Mouse (Mus musculus): ENCODE measurements around the gene Malrd1. TPM values are rescaled to one million over a fixed set of nuclear protein-coding genes. Genes with fewer than 3 reads are reported as not detected.

The Malrd1 gene
- polyA plus RNA-seq, 1 experiment from 2014 or later, result 1.8 TPM

- 62% methylated on average over 3 of the region's 3 CpGs for WGBS
Observed at GRCm38 (mm10) chr2:16110696-16111095, 584.4 kb downstream of the Malrd1 start.

GRCm38 (mm10) chr2:16113333-16113732, 587.1 kb downstream of the Malrd1 start:
- no peak for TF ChIP-seq CTCF (IDR thresholded peaks at IDR 0.05; ENCODE audit: low read depth)
- H3K4me2 ChIP-seq (replicated peaks; ENCODE audit: low read depth), result no peak overlapping the region
- 76% methylated on average over 2 of the region's 2 CpGs for WGBS

More at GRCm38 (mm10) chr2:16110696-16111095, 584.4 kb downstream of the Malrd1 start:
- Histone ChIP-seq H3K36me3 (ENCODE audit: control insufficient read depth, insufficient read depth) (no peaks in the 10 kb centered on the region), H3K4me1 (replicated peaks; ENCODE audit: control insufficient read depth, insufficient read depth, low read length) (no peaks in the 10 kb centered on the region), H3K9me3 (ENCODE audit: control insufficient read depth) (no peaks in the 10 kb centered on the region), H3K27me3 (replicated peaks; ENCODE audit: control insufficient read depth, insufficient read depth, low read length) (no peaks in the 10 kb centered on the region), H3K4me3 (ENCODE audit: low read depth, low read length) (no peak overlapping the region), H3K27ac (ENCODE audit: low read depth, low read length) (no peak overlapping the region), H3K4me2 (replicated peaks; ENCODE audit: low read depth) (no peak overlapping the region), H3K9ac (ENCODE audit: low read depth, low read length) (no peak overlapping the region)
- TF ChIP-seq CTCF (IDR thresholded peaks at IDR 0.05; ENCODE audit: low read depth), result no peak
- no peak for ATAC-seq

GRCm38 (mm10) chr2:16147999-16148398, 621.7 kb downstream of the Malrd1 start:
- ATAC-seq, result no peak
- WGBS, result 58% methylated on average over 1 of the region's 1 CpGs
- no peak for TF ChIP-seq CTCF (IDR thresholded peaks at IDR 0.05; ENCODE audit: low read depth)

More at GRCm38 (mm10) chr2:16113333-16113732, 587.1 kb downstream of the Malrd1 start:
- Histone ChIP-seq H3K4me3 (ENCODE audit: low read depth, low read length) (no peak overlapping the region), H3K27me3 (replicated peaks; ENCODE audit: control insufficient read depth, insufficient read depth, low read length) (no peaks in the 10 kb centered on the region), H3K9me3 (ENCODE audit: control insufficient read depth) (no peaks in the 10 kb centered on the region), H3K9ac (ENCODE audit: low read depth, low read length) (no peak overlapping the region), H3K4me1 (replicated peaks; ENCODE audit: control insufficient read depth, insufficient read depth, low read length) (no peaks in the 10 kb centered on the region), H3K27ac (ENCODE audit: low read depth, low read length) (no peak overlapping the region), H3K36me3 (ENCODE audit: control insufficient read depth, insufficient read depth) (no peaks in the 10 kb centered on the region)
- ATAC-seq, result no peak

GRCm38 (mm10) chr2:16152623-16153022, 626.3 kb downstream of the Malrd1 start:
- no peaks in the 10 kb centered on the region for H3K36me3 ChIP-seq (ENCODE audit: control insufficient read depth, insufficient read depth)
- no peak for ATAC-seq

More at GRCm38 (mm10) chr2:16147999-16148398, 621.7 kb downstream of the Malrd1 start:
- Histone ChIP-seq H3K36me3 (ENCODE audit: control insufficient read depth, insufficient read depth) (no peaks in the 10 kb centered on the region), H3K4me3 (ENCODE audit: low read depth, low read length) (no peak overlapping the region), H3K9ac (ENCODE audit: low read depth, low read length) (no peak overlapping the region), H3K4me2 (replicated peaks; ENCODE audit: low read depth) (no peak overlapping the region), H3K27me3 (replicated peaks; ENCODE audit: control insufficient read depth, insufficient read depth, low read length) (no peaks in the 10 kb centered on the region), H3K27ac (ENCODE audit: low read depth, low read length) (no peak overlapping the region), H3K4me1 (replicated peaks; ENCODE audit: control insufficient read depth, insufficient read depth, low read length) (no peaks in the 10 kb centered on the region), H3K9me3 (ENCODE audit: control insufficient read depth) (no peaks in the 10 kb centered on the region)

GRCm38 (mm10) chr2:16163246-16163989, 637.1 kb downstream of the Malrd1 start:
- H3K4me1 ChIP-seq (replicated peaks; ENCODE audit: control insufficient read depth, insufficient read depth, low read length), result no peaks in the 10 kb centered on the region
- no peak overlapping the region for H3K4me2 ChIP-seq (replicated peaks; ENCODE audit: low read depth)
- 74% methylated on average over 5 of the region's 5 CpGs for WGBS
- H3K4me3 ChIP-seq (ENCODE audit: low read depth, low read length), result no peak overlapping the region
- H3K27ac ChIP-seq (ENCODE audit: low read depth, low read length), result no peak overlapping the region
- no peak for ATAC-seq
- no peak overlapping the region for H3K9ac ChIP-seq (ENCODE audit: low read depth, low read length)
- H3K27me3 ChIP-seq (replicated peaks; ENCODE audit: control insufficient read depth, insufficient read depth, low read length), result no peaks in the 10 kb centered on the region
- no peak for TF ChIP-seq CTCF (IDR thresholded peaks at IDR 0.05; ENCODE audit: low read depth)
- H3K9me3 ChIP-seq (ENCODE audit: control insufficient read depth), result no peaks in the 10 kb centered on the region
- H3K36me3 ChIP-seq (ENCODE audit: control insufficient read depth, insufficient read depth), result no peaks in the 10 kb centered on the region

More at GRCm38 (mm10) chr2:16152623-16153022, 626.3 kb downstream of the Malrd1 start:
- Histone ChIP-seq H3K27ac (ENCODE audit: low read depth, low read length) (no peak overlapping the region), H3K27me3 (replicated peaks; ENCODE audit: control insufficient read depth, insufficient read depth, low read length) (no peaks in the 10 kb centered on the region), H3K9me3 (ENCODE audit: control insufficient read depth) (no peaks in the 10 kb centered on the region), H3K9ac (ENCODE audit: low read depth, low read length) (no peak overlapping the region), H3K4me3 (ENCODE audit: low read depth, low read length) (no peak overlapping the region), H3K4me2 (replicated peaks; ENCODE audit: low read depth) (no peak overlapping the region), H3K4me1 (replicated peaks; ENCODE audit: control insufficient read depth, insufficient read depth, low read length) (no peaks in the 10 kb centered on the region)
- no peak for TF ChIP-seq CTCF (IDR thresholded peaks at IDR 0.05; ENCODE audit: low read depth)

- Histone ChIP-seq H3K4me1 (replicated peaks; ENCODE audit: control insufficient read depth, insufficient read depth, low read length) (no peaks in the 10 kb centered on the region), H3K9me3 (ENCODE audit: control insufficient read depth) (no peaks in the 10 kb centered on the region), H3K27ac (ENCODE audit: low read depth, low read length) (no peak overlapping the region), H3K4me2 (replicated peaks; ENCODE audit: low read depth) (no peak overlapping the region), H3K36me3 (ENCODE audit: control insufficient read depth, insufficient read depth) (no peaks in the 10 kb centered on the region), H3K4me3 (ENCODE audit: low read depth, low read length) (no peak overlapping the region), H3K27me3 (replicated peaks; ENCODE audit: control insufficient read depth, insufficient read depth, low read length) (no peaks in the 10 kb centered on the region), H3K9ac (ENCODE audit: low read depth, low read length) (no peak overlapping the region)
- no peak for ATAC-seq
- TF ChIP-seq CTCF (IDR thresholded peaks at IDR 0.05; ENCODE audit: low read depth), result no peak
- 69% methylated on average over 2 of the region's 2 CpGs for WGBS
Observed at GRCm38 (mm10) chr2:16168611-16169010, 642.3 kb downstream of the Malrd1 start.

Data from intestine, postnatal 0 days (tissue).